ENCODE assay signal across 11 mouse cellular contexts in the genomic region with DNA sequence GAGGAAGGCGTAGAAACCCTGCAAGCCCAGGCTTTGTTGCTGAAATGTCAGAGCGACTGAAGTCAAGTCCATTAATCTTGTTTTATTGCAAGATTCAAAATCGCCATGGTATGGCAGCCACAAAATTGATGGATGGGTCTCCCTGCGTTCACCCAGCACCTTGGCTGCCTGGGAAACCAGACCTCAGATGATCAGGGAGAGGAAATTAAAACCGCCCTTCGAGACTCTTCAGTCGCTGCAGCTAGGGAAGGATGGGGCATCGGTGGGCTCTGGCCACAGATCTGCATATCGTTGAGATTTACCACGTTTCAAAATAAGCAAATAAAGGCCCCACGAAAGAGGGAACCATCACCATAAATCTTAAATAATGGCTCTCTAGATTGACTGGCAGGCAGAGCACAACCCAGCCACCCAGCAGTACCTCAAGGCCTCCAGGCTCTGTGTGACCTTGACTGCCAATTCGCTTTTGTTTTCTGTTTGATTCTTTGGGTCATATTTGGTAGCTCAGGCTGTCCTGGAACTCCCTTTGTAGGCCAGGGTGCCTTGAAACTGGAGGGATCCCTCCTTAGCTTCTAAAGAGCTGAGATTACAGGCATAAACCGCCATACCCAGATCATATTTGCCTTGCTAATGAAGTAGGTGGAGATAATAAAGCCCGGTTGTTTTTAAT.
DNase-seq lines count a peak whose midpoint lies in the region; ATAC-seq lines count a peak whose summit lies in the region.
"Had no signal": no experiment of that assay in that cellular context is flagged by ENCODE, and none has a peak within 500 bp of the region (broad histone marks: within the 10 kb centered on the region; RNA-seq: fewer than 3 reads in every experiment).

No protein-coding gene starts in this region.

- H3K27me3 ChIP-seq in hindbrain, embryonic 11.5 days (ENCODE audit: control insufficient read depth, insufficient read depth, low read length) = no peaks in the 10 kb centered on the region
- no peaks in the 10 kb centered on the region for H3K27me3 ChIP-seq in midbrain, embryonic 13.5 days

- 0 out of 2 replicates have a peak overlapping the region, but pooled peaks have one; percentile 9 for H3K4me2 ChIP-seq in hindbrain, embryonic 11.5 days (replicated peaks; ENCODE audit: low read depth, low read length)
- H3K4me2 ChIP-seq in midbrain, embryonic 13.5 days (replicated peaks) = no peak overlapping the region

- no peaks in the 10 kb centered on the region for H3K36me3 ChIP-seq in hindbrain, embryonic 11.5 days (ENCODE audit: control insufficient read depth, insufficient read depth, low read length)
- H3K36me3 ChIP-seq in midbrain, embryonic 13.5 days = no peaks in the 10 kb centered on the region

- H3K9ac ChIP-seq in hindbrain, embryonic 11.5 days (ENCODE audit: low read depth, low read length) = no peak overlapping the region
- H3K9ac ChIP-seq in midbrain, embryonic 13.5 days (replicated peaks) = no peak overlapping the region

- 35% methylated on average over 14 of the region's 14 CpGs for WGBS in hindbrain, embryonic 11.5 days
- 60% methylated on average over 14 of the region's 14 CpGs for WGBS in midbrain, embryonic 13.5 days

- peak; percentile 25 for DNase-seq in adrenal gland, adult 2 months
- no peak for DNase-seq in adrenal gland, postnatal 4 days (ENCODE audit: low spot score in 2 of 2)
- peak; percentile 31 for DNase-seq in embryo, embryonic 10 days (ENCODE audit: low spot score)
- peak; percentile 57 for DNase-seq in hindbrain, embryonic 11.5 days (ENCODE audit: low spot score)
- no peak for DNase-seq in T-cell, adult 2 months (ENCODE audit: low spot score)
- no peak for DNase-seq in cerebellum, postnatal 25 days
- DNase-seq in left cerebral cortex, adult 9 months (ENCODE audit: low spot score in 2 of 2) = no peak
- DNase-seq: cerebellum, adult 9-10 months; kidney, adult 2 months; liver had no signal

- H3K9me3 ChIP-seq in hindbrain, embryonic 11.5 days (ENCODE audit: control insufficient read depth, low read length) = no peaks in the 10 kb centered on the region
- no peaks in the 10 kb centered on the region for H3K9me3 ChIP-seq in midbrain, embryonic 13.5 days

- no peaks in the 10 kb centered on the region for H3K4me1 ChIP-seq in hindbrain, embryonic 11.5 days (replicated peaks; ENCODE audit: control insufficient read depth, insufficient read depth, low read length)
- H3K4me1 ChIP-seq in midbrain, embryonic 13.5 days (replicated peaks) = 0 out of 2 replicates have a peak, but pooled peaks cover 7% of the 10 kb centered on the region

- ATAC-seq in hindbrain, embryonic 11.5 days (ENCODE audit: low FRiP score) = peak; percentile 87
- ATAC-seq in midbrain, embryonic 13.5 days = peak; percentile 74

- peak overlapping the region; percentile 91 for H3K27ac ChIP-seq in hindbrain, embryonic 11.5 days (ENCODE audit: low read depth, low read length)
- peak overlapping the region; percentile 33 for H3K27ac ChIP-seq in midbrain, embryonic 13.5 days

- no peak overlapping the region for H3K4me3 ChIP-seq in hindbrain, embryonic 11.5 days (ENCODE audit: low read depth, low read length)
- H3K4me3 ChIP-seq in midbrain, embryonic 13.5 days (replicated peaks) = no peak overlapping the region

Comparison
In these comparisons a context has a peak if more than half of its experiments do, and no peak if none do; other contexts are left out.
1. DNase-seq: peak in adrenal gland, adult 2 months (single experiment), embryo, embryonic 10 days (single experiment) and hindbrain, embryonic 11.5 days (single experiment); none in adrenal gland, postnatal 4 days (0 of 2), T-cell, adult 2 months (single experiment), cerebellum, postnatal 25 days (0 of 2) and left cerebral cortex, adult 9 months (0 of 2).